Mouse (Mus musculus) hematopoietic multipotent progenitor cell, adult 10-12 weeks (in vitro differentiated cells): ENCODE data around the gene Rcor1. TPM values are rescaled to one million over a fixed set of nuclear protein-coding genes. Genes with fewer than 3 reads are reported as not detected.

Experiments used
- polyA plus RNA-seq: library from polyadenylated mRNA; stranded (reverse); fragments of >175 nt; gene quantifications from 2 replicates; pipeline ENCODE4 v1.2.3, GENCODE M21; 2012; ENCODE audit warnings: low replicate concordance

The Rcor1 gene
- polyA plus RNA-seq = 13.4 and 14.7 TPM in 2 replicates

DNA sequence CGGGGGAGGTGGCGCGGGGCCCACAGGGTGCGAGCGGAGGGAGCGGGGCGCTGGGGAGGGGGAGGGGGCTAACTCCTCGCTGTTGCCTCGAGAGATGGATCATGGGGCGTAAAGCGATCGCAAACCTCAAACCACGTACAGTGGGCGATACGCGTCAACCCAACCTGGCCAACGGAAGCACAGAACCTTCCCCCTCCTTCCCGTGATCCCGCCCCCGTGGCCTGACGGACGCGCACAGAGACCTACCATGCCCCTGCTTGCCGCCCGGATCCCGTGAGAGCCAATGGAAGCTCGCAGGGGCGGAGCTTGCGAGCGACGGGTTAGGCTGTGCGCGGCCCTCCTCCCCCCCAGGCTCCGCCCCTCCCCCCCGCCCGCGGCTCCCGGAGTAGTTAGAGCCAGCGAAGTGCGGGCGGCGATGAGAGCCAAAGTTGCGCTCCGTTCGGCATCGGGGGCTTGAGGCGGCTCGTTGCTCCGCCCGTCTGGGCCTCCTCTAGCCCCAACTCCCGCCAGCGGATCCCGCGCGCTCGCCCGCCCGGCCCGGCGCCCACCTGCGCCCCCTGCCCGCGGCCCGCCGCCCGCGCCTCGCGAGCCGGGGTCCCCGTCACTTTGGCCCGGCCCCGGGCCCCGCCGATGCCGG is at the start of gene Rcor1:
Gene Rcor1, plus strand, starts transcription at position 376 of the 637 bp plus-strand sequence.

Other genes with a start within 250 kb of the Rcor1 start
- gene Mok, start 198.4 kb upstream of the Rcor1 start, polyA plus RNA-seq = 0.06 and 0.29 TPM in 2 replicates
- gene Zfp839, start 189.1 kb upstream of the Rcor1 start, polyA plus RNA-seq = 14.4 and 15.2 TPM in 2 replicates
- gene Cinp, start 150.2 kb upstream of the Rcor1 start, polyA plus RNA-seq = 1.3 and 6.1 TPM in 2 replicates
- gene Tecpr2, start 150.1 kb upstream of the Rcor1 start, polyA plus RNA-seq = 3.1 and 3.6 TPM in 2 replicates
- gene Ankrd9, start 60.3 kb upstream of the Rcor1 start, polyA plus RNA-seq = 3.6 and 10.2 TPM in 2 replicates
- gene Traf3, start 127.0 kb downstream of the Rcor1 start, polyA plus RNA-seq = 37.3 and 43.6 TPM in 2 replicates
- gene 4930595D18Rik, start 145.1 kb downstream of the Rcor1 start, polyA plus RNA-seq = not detected in 2 replicates
- 0.52 and 3.3 TPM in 2 replicates for gene Amn, start 231.7 kb downstream of the Rcor1 start, polyA plus RNA-seq